Mouse (Mus musculus) testis, adult 2 months (tissue): ENCODE data around the gene Igsf8. TPM values are rescaled to one million over a fixed set of nuclear protein-coding genes. Genes with fewer than 3 reads are reported as not detected.

ENCODE experiments used
- H3K27ac ChIP-seq: fragments of 200-500 bp; 2 replicates; pipeline ENCODE4 v1.5.1; 2012; ENCODE audit warnings: low read depth, low read length; ENCODE audit not compliant: control insufficient read depth, insufficient read depth
- H3K27me3 ChIP-seq: fragments of 200-500 bp; 2 replicates; pipeline ENCODE4 v1.6.1; 2012; ENCODE audit warnings: mild to moderate bottlenecking, low read length, moderate library complexity; ENCODE audit not compliant: control insufficient read depth, insufficient read depth
- H3K36me3 ChIP-seq: fragments of 200-500 bp; 2 replicates; pipeline ENCODE4 v1.6.1; 2012; ENCODE audit warnings: mild to moderate bottlenecking, low read length; ENCODE audit not compliant: control insufficient read depth, insufficient read depth
- H3K4me1 ChIP-seq: fragments of 200-500 bp; 2 replicates; pipeline ENCODE4 v1.6.1; 2012; ENCODE audit warnings: low read length; ENCODE audit not compliant: control insufficient read depth, insufficient read depth
- H3K4me3 ChIP-seq: fragments of 200-500 bp; 2 replicates; pipeline ENCODE4 v1.5.1; 2012; ENCODE audit warnings: low read depth, mild to moderate bottlenecking, low read length, moderate library complexity, mixed read lengths; ENCODE audit not compliant: control insufficient read depth
- CTCF ChIP-seq: fragments of 200-500 bp; IDR thresholded peaks from 2 replicates; pipeline ENCODE4 v1.5.1; 2012; ENCODE audit warnings: low read depth, mild to moderate bottlenecking, inconsistent platforms, low read length, moderate library complexity; ENCODE audit not compliant: control insufficient read depth, insufficient read depth, insufficient replicate concordance
- POLR2A ChIP-seq: fragments of 200-500 bp; IDR thresholded peaks from 2 replicates; pipeline ENCODE4 v1.6.1; 2012; ENCODE audit warnings: low read depth, mild to moderate bottlenecking, inconsistent platforms, low read length, moderate library complexity; ENCODE audit not compliant: control insufficient read depth
- polyA plus RNA-seq: library from polyadenylated mRNA; depleted of rRNA; stranded (reverse); fragments of >200 nt; gene quantifications from 2 replicates; pipeline ENCODE4 v1.2.3, GENCODE M21; 2012

Gene Igsf8
- polyA plus RNA-seq, 1 experiment, result 52.2 TPM

GRCm38 (mm10) chr1:172289617-172289946 is 28.1 kb downstream of the Igsf8 start:
- no peaks in the 10 kb centered on the region for H3K4me1 ChIP-seq
- H3K4me3 ChIP-seq, result no peak overlapping the region
- H3K27ac ChIP-seq, result no peak overlapping the region
- no peaks in the 10 kb centered on the region for H3K36me3 ChIP-seq
- TF ChIP-seq POLR2A, result no peak
- TF ChIP-seq CTCF, result no peak
- no peaks in the 10 kb centered on the region for H3K27me3 ChIP-seq

DNA sequence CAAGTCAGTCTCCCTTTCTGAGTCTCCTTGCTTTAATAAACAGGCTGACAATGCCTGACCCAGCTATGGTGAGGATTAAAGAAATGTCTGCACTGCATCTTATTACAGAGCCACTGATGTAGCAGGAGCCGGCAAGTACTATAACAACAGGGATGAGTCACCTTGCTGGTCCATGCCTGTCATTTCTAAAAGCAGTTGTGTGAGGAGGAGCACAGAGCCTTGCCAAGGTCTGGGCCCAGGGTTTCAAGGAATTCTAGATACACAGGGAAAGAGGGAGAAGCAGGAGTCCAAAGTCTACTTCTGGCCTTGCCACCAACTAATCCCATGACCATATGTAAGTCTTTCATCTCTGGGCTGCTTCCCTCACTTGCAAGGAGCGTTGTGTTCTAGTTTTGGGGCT is 31.4 kb downstream of the Igsf8 start:
- Histone ChIP-seq H3K36me3 (no peaks in the 10 kb centered on the region), H3K4me3 (no peak overlapping the region), H3K27ac (no peak overlapping the region), H3K4me1 (no peaks in the 10 kb centered on the region), H3K27me3 (no peaks in the 10 kb centered on the region)
- TF ChIP-seq POLR2A (no peak), CTCF (no peak)

- Histone ChIP-seq H3K27ac (no peak overlapping the region), H3K36me3 (no peaks in the 10 kb centered on the region), H3K4me1 (no peaks in the 10 kb centered on the region; the same call in 1 of the 2 replicates), H3K4me3 (no peak overlapping the region), H3K27me3 (no peaks in the 10 kb centered on the region)
- no peak for TF ChIP-seq CTCF
These were observed 32.0 kb downstream of the Igsf8 start for GRCm38 (mm10) chr1:172293449-172293848.

DNA sequence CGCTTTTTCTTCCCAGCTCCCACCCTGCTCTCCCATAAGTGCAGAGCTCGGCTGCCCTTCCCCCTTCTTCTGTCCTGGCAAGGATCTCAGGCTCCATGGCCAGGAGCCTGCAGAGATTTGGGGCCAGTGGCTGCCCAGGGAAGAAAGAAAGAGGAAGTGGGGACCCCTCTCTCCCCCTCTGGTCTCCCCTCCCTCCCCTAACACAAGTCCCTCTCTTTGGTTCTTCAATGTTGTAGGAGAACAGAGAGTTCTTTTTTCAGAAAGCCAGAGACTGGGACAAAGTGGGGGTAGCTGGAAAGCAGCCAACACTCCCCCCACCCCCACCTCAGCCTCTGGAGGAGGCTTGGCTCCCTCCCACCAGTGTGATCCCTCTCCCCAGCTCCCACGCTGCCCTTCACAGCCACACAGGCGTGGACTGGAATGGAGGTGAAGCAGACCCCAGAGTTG is 34.3 kb downstream of the Igsf8 start:
- Histone ChIP-seq H3K4me3 (peak overlapping the region; percentile 49), H3K27me3 (no peaks in the 10 kb centered on the region), H3K27ac (peak overlapping the region; percentile 91), H3K36me3 (no peaks in the 10 kb centered on the region), H3K4me1 (peaks cover 3% of the 10 kb centered on the region)
- TF ChIP-seq POLR2A (no peak), CTCF (no peak)

DNA sequence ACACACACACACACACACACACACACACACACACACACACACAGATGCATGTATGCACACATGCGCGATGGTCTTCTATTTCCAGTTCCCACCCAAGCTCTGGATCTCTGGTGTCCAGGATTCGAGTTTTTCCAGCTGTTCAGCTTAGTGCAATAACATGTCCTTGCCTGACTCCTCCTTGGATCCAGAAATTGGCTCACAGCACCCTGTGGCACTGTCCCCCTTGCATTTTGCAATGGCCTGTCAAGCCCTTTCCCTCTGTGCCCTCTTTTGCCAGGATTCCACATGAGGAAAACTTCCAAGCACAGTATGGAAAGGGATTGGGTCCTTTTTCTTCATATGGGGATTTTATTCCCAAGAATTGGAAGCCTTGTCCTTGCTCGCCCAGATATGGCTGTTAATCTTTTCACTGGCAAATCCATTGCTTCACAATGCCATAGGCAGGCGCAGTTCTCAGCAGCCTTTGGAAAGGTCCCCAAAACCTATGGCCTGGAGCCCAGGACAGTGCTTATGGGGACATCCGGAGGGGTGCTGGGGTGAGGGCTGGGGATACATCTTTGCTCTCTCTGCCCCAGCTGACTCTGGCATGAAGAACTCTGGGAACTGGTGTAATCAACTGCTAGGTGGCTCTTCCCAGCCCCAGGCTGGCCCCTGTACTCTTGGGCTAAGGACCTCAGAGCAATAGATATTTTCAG is 35.5 kb downstream of the Igsf8 start:
- Histone ChIP-seq H3K4me1 (peaks cover 3% of the 10 kb centered on the region), H3K4me3 (peak overlapping the region; percentile 71), H3K27me3 (no peaks in the 10 kb centered on the region), H3K27ac (peak overlapping the region; percentile 91), H3K36me3 (no peaks in the 10 kb centered on the region)
- TF ChIP-seq POLR2A (no peak), CTCF (no peak)

GRCm38 (mm10) chr1:172297611-172298537 is 36.4 kb downstream of the Igsf8 start, which contains the start of gene Atp1a2:
Gene Atp1a2, minus strand, starts transcription at chr1:172298064.
- H3K27ac ChIP-seq, result peak within 1 kb of the TSS; percentile 91
- no peaks in the 10 kb centered on the region for H3K36me3 ChIP-seq
- peaks cover 3% of the 10 kb centered on the region for H3K4me1 ChIP-seq
- no peak for TF ChIP-seq CTCF
- TF ChIP-seq POLR2A, result peak; percentile 53; the same call in 1 of the 2 replicates
- H3K4me3 ChIP-seq, result peak within 1 kb of the TSS; percentile 71
- H3K27me3 ChIP-seq, result no peaks in the 10 kb centered on the region

GRCm38 (mm10) chr1:172299528-172299927 is 38.1 kb downstream of the Igsf8 start:
- no peak for TF ChIP-seq POLR2A
- TF ChIP-seq CTCF, result no peak
- H3K27ac ChIP-seq, result peak overlapping the region; percentile 75
- H3K4me1 ChIP-seq, result peaks cover 3% of the 10 kb centered on the region
- no peak overlapping the region for H3K4me3 ChIP-seq
- no peaks in the 10 kb centered on the region for H3K36me3 ChIP-seq
- no peaks in the 10 kb centered on the region for H3K27me3 ChIP-seq
